Mouse (Mus musculus) ES-Bruce4 (cell line): ENCODE measurements around the gene Lyst. TPM values are rescaled to one million over a fixed set of nuclear protein-coding genes. Genes with fewer than 3 reads are reported as not detected.

ENCODE experiments used
- H3K27ac ChIP-seq: 2 replicates; pipeline ENCODE4 v1.5.1; 2012; ENCODE audit warnings: low read length, inconsistent platforms; ENCODE audit not compliant: insufficient read depth
- H3K27me3 ChIP-seq: 2 replicates; pipeline ENCODE4 v1.6.1; 2012; ENCODE audit warnings: mild to moderate bottlenecking, low read length, inconsistent platforms; ENCODE audit not compliant: control insufficient read depth, poor library complexity, insufficient read depth, severe bottlenecking
- H3K36me3 ChIP-seq: 2 replicates; pipeline ENCODE4 v1.6.1; 2012; ENCODE audit warnings: inconsistent platforms, mild to moderate bottlenecking, low read length, moderate library complexity; ENCODE audit not compliant: control insufficient read depth, poor library complexity, insufficient read depth, severe bottlenecking
- H3K4me1 ChIP-seq: one replicate; pipeline ENCODE4 v1.8.1; 2011; ENCODE audit warnings: low read length; ENCODE audit not compliant: control insufficient read depth, insufficient read depth
- H3K4me3 ChIP-seq: 2 replicates; pipeline ENCODE4 v1.5.1; 2011; ENCODE audit warnings: low read depth, mild to moderate bottlenecking, low read length
- H3K9ac ChIP-seq: 2 replicates; pipeline ENCODE4 v1.6.1; 2012; ENCODE audit warnings: low read depth, mild to moderate bottlenecking, inconsistent platforms; ENCODE audit not compliant: poor library complexity, severe bottlenecking
- H3K9me3 ChIP-seq: replicated peaks from 2 replicates; pipeline ENCODE4 v1.6.1; 2012; ENCODE audit warnings: mild to moderate bottlenecking, low read length, inconsistent platforms; ENCODE audit not compliant: control insufficient read depth, poor library complexity, insufficient read depth, severe bottlenecking
- CTCF ChIP-seq: IDR thresholded peaks from one replicate; pipeline ENCODE4 v1.8.1; 2011; ENCODE audit warnings: low read depth, low read length
- EP300 ChIP-seq: IDR thresholded peaks from 2 replicates; pipeline ENCODE4 v1.6.1; 2011; ENCODE audit warnings: low read depth, low read length; ENCODE audit not compliant: insufficient read depth
- POLR2A ChIP-seq: IDR thresholded peaks from one replicate; pipeline ENCODE4 v1.8.1; 2011; ENCODE audit warnings: low read length; ENCODE audit not compliant: insufficient read depth
- polyA plus RNA-seq: library from polyadenylated mRNA; stranded (reverse); fragments of >200 nt; gene quantifications from 2 replicates; pipeline ENCODE4 v1.2.4, GENCODE M21; 2011; ENCODE audit warnings: low read depth; ENCODE audit not compliant: missing spikeins, insufficient read depth, insufficient read length

Lyst gene
- polyA plus RNA-seq, 1 experiment, result 9.8 TPM

- Histone ChIP-seq H3K9ac (no peak overlapping the region), H3K9me3 (no peaks in the 10 kb centered on the region), H3K4me1 (no peaks in the 10 kb centered on the region), H3K36me3 (no peaks in the 10 kb centered on the region), H3K27ac (no peak overlapping the region), H3K4me3 (no peak overlapping the region), H3K27me3 (no peaks in the 10 kb centered on the region)
- TF ChIP-seq CTCF (no peak), POLR2A (no peak), EP300 (no peak)
Measured at GRCm38 (mm10) chr13:13572060-13572835, 17.9 kb upstream of the Lyst start.

DNA sequence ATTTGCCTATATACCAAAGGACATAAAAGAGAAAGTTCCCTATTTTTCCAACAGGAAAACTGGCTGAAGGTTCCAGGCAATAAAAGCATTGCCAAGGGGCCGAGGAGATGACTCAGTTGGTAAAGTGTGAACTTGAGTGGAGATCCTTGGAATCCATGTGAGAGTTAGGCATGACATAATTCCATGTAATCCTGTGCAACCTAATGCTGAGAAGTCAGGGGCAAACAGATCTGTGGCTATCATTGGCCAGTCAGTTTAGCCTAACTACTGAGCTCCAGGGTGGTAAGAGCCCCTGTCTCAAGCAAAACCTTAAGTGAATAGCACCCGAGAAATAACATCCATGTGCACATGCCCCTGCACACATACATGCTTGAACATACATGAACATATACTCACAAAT is 17.3 kb upstream of the Lyst start:
- Histone ChIP-seq H3K9ac (no peak overlapping the region), H3K36me3 (no peaks in the 10 kb centered on the region), H3K27ac (no peak overlapping the region), H3K27me3 (no peaks in the 10 kb centered on the region), H3K4me1 (no peaks in the 10 kb centered on the region), H3K9me3 (no peaks in the 10 kb centered on the region), H3K4me3 (no peak overlapping the region)
- TF ChIP-seq EP300 (no peak), CTCF (no peak)

GRCm38 (mm10) chr13:13573572-13574257 is 16.5 kb upstream of the Lyst start:
- H3K4me3 ChIP-seq, result no peak overlapping the region
- no peaks in the 10 kb centered on the region for H3K9me3 ChIP-seq
- no peaks in the 10 kb centered on the region for H3K27me3 ChIP-seq
- no peak overlapping the region for H3K9ac ChIP-seq
- H3K36me3 ChIP-seq, result no peaks in the 10 kb centered on the region
- TF ChIP-seq EP300 (no peak), POLR2A (no peak), CTCF (no peak)
- no peaks in the 10 kb centered on the region for H3K4me1 ChIP-seq
- H3K27ac ChIP-seq, result no peak overlapping the region

- no peak for TF ChIP-seq CTCF
- TF ChIP-seq POLR2A, result no peak
- no peak for TF ChIP-seq EP300
- Histone ChIP-seq H3K27me3 (no peaks in the 10 kb centered on the region), H3K4me1 (no peaks in the 10 kb centered on the region), H3K27ac (no peak overlapping the region), H3K36me3 (no peaks in the 10 kb centered on the region), H3K9me3 (no peaks in the 10 kb centered on the region), H3K9ac (no peak overlapping the region), H3K4me3 (no peak overlapping the region)
Measured at GRCm38 (mm10) chr13:13574258-13574870, 15.8 kb upstream of the Lyst start.

DNA sequence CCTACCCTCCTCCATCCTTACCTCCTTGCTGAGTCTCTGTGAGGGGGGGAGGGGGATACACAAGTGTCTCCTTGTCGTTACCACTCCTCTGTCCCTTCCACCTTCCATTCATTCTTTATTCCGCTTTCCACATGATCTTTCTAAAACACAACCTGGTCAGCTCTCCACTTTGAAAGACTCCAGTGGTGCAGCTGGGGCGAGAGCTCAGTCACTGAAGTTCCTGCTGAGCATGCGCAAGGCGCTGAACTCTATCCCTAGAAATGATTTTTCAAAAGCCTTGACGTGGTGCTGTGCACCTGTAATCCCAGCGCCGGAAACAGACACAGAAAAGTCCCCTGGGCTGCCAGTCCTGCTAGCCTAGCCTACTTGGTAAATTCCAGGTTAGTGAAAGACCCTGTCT is 15.1 kb upstream of the Lyst start:
- Histone ChIP-seq H3K4me1 (no peaks in the 10 kb centered on the region), H3K27me3 (no peaks in the 10 kb centered on the region), H3K9ac (no peak overlapping the region), H3K36me3 (no peaks in the 10 kb centered on the region), H3K9me3 (no peaks in the 10 kb centered on the region), H3K4me3 (no peak overlapping the region), H3K27ac (no peak overlapping the region)
- TF ChIP-seq POLR2A, result no peak
- no peak for TF ChIP-seq CTCF
- TF ChIP-seq EP300, result no peak
